Mouse (Mus musculus): ENCODE data around the gene Gm37419.

Gene Gm37419

GRCm38 (mm10) chr16:23979446-23979845, 8.8 kb upstream of the Gm37419 start:
- no peak for DNase-seq (ENCODE audit: low read depth)

GRCm38 (mm10) chr16:23980201-23980870, 7.9 kb upstream of the Gm37419 start:
- no peak for DNase-seq (ENCODE audit: low read depth)

GRCm38 (mm10) chr16:23980991-23981720, 7.1 kb upstream of the Gm37419 start:
- DNase-seq (ENCODE audit: low read depth) = no peak

GRCm38 (mm10) chr16:23981925-23982851, 6.1 kb upstream of the Gm37419 start:
- DNase-seq (ENCODE audit: low read depth) = no peak

GRCm38 (mm10) chr16:23982891-23983588, 5.2 kb upstream of the Gm37419 start:
- DNase-seq (ENCODE audit: low read depth) = no peak

GRCm38 (mm10) chr16:23984183-23984582, 4.1 kb upstream of the Gm37419 start:
- no peak for DNase-seq (ENCODE audit: low read depth)

- no peak for DNase-seq (ENCODE audit: low read depth)
Observed at GRCm38 (mm10) chr16:23984760-23985466, 3.4 kb upstream of the Gm37419 start.

- DNase-seq (ENCODE audit: low read depth) = no peak
Observed at GRCm38 (mm10) chr16:23985467-23985861, 2.8 kb upstream of the Gm37419 start.

GRCm38 (mm10) chr16:23986176-23986575, 2.1 kb upstream of the Gm37419 start:
- DNase-seq (ENCODE audit: low read depth) = no peak

GRCm38 (mm10) chr16:23986871-23987270, 1.4 kb upstream of the Gm37419 start:
- DNase-seq (ENCODE audit: low read depth) = no peak

GRCm38 (mm10) chr16:23987341-23988156, 733 bp upstream of the Gm37419 start:
- DNase-seq (ENCODE audit: low read depth) = no peak

- DNase-seq (ENCODE audit: low read depth) = no peak
Observed at GRCm38 (mm10) chr16:23988157-23988465, 171 bp upstream of the Gm37419 start.

- DNase-seq (ENCODE audit: low read depth) = no peak
Observed at GRCm38 (mm10) chr16:23989209-23990160, 1.2 kb downstream of the Gm37419 start.

- DNase-seq (ENCODE audit: low read depth) = no peak
Observed at GRCm38 (mm10) chr16:23990161-23990970, 2.1 kb downstream of the Gm37419 start.

GRCm38 (mm10) chr16:23991170-23991569, 2.9 kb downstream of the Gm37419 start:
- DNase-seq (ENCODE audit: low read depth) = no peak

- DNase-seq (ENCODE audit: low read depth) = no peak
Observed at GRCm38 (mm10) chr16:23991846-23992580, 3.7 kb downstream of the Gm37419 start.

GRCm38 (mm10) chr16:23993351-23994321, 5.4 kb downstream of the Gm37419 start:
- no peak for DNase-seq (ENCODE audit: low read depth)
